Mouse (Mus musculus): ENCODE results near the gene Rcan2. TPM values are rescaled to one million over a fixed set of nuclear protein-coding genes. Genes with fewer than 3 reads are reported as not detected.

Rcan2 gene
- total RNA-seq, 4 experiments from 2014 or later = 7.2 to 8.7 (median 7.9) TPM

- DNase-seq = no peak
Observed at GRCm38 (mm10) chr17:43917143-43917542, 116.0 kb downstream of the Rcan2 start.

DNA sequence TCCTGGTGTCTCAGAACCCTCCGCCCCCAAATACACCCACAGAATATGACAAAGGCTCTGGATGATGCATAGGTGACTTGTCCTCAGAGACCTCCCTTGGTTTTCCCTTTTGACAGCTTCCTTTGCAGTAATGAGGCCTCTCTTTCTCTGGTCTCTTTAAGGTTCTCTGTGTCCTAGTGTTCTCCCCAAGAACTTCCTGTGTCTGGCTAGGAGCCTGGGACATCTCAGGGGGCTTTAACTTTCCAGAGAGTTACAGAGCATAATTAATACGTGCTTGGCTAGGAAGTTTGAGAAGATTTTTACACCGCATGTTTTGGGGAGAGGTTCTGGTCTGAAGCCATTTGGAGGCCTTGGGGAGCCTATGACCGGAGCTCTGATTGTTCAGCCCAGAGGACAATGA is 128.7 kb downstream of the Rcan2 start:
- no peak for DNase-seq

GRCm38 (mm10) chr17:43931731-43932130 is 130.6 kb downstream of the Rcan2 start:
- DNase-seq = no peak

GRCm38 (mm10) chr17:43934056-43934455 is 132.9 kb downstream of the Rcan2 start:
- no peak for DNase-seq

- no peak for DNase-seq
Observed at GRCm38 (mm10) chr17:43952219-43952618, 151.1 kb downstream of the Rcan2 start.

- no peak for DNase-seq
Observed at GRCm38 (mm10) chr17:43952661-43953534, 151.7 kb downstream of the Rcan2 start.

- DNase-seq = no peak
Observed at GRCm38 (mm10) chr17:43953535-43953918, 152.4 kb downstream of the Rcan2 start.

- DNase-seq = no peak
Observed at GRCm38 (mm10) chr17:43959797-43960196, 158.6 kb downstream of the Rcan2 start.

DNA sequence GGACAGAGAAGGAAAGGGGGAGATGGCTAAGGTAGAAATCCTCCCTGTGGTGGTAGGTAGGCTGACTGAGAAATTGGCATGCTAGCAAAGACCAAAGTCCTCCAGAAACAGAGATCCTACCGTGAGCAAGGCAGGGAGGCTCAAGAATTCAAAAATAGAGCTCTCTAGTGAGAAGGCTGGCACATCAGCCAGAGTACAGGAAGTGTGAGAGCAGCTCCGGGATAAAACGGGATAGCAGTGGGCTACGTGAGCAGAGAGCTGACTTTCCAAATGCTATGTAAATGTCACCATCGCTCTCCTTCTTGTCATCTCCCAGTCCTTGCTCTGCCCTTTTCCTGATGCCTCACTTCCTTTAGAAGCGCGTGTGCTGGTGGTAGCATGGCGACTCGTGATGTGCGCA is 168.8 kb downstream of the Rcan2 start:
- DNase-seq = no peak

GRCm38 (mm10) chr17:43977572-43977971 is 176.4 kb downstream of the Rcan2 start:
- no peak for DNase-seq

- DNase-seq = no peak
Observed at GRCm38 (mm10) chr17:43979925-43980324, 178.8 kb downstream of the Rcan2 start.

GRCm38 (mm10) chr17:43982505-43982904 is 181.4 kb downstream of the Rcan2 start:
- no peak for DNase-seq

GRCm38 (mm10) chr17:43989334-43989945 is 188.3 kb downstream of the Rcan2 start:
- no peak for DNase-seq

- no peak for DNase-seq
Observed at GRCm38 (mm10) chr17:43990957-43991383, 189.8 kb downstream of the Rcan2 start.

DNA sequence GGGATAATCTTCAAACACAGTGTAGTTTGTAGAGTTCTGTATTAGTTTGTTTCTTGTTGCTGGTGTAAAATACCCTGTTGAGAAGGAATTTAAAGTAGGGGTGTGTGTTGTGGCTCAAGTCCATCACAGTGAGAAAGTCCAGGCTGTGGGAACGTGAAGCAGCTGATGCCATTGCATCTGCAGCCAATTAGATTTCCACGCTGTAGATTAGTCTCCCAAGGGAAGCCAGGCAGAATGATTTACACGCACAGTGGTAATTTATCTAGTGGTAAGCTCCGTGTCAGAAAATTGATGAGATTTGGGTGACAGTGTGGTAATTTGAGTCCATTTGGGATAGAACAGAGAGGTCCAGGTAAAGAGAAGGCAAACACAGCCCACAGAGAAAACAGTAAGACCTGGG is 192.9 kb downstream of the Rcan2 start:
- no peak for DNase-seq

- DNase-seq = no peak
Observed at GRCm38 (mm10) chr17:43997514-43997913, 196.4 kb downstream of the Rcan2 start.

DNA sequence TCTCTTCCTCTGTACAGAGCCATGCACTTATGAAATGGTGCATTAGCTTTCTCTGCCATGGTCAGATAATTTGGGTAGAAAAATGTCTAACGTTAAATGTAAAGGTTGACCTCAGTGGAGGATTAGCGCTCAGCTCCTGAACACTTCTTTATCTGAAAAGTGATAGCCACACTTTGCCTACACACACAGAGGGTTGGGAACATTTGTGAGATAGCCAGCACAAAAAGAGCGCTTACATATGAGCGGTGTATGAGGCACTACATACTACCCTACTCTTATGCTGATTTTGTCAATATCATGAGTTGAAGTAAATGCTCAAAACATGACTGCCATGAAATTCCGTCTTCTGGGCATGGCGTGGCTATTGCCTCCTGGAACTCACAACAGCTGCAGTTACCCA is 196.9 kb downstream of the Rcan2 start:
- DNase-seq = no peak

DNA sequence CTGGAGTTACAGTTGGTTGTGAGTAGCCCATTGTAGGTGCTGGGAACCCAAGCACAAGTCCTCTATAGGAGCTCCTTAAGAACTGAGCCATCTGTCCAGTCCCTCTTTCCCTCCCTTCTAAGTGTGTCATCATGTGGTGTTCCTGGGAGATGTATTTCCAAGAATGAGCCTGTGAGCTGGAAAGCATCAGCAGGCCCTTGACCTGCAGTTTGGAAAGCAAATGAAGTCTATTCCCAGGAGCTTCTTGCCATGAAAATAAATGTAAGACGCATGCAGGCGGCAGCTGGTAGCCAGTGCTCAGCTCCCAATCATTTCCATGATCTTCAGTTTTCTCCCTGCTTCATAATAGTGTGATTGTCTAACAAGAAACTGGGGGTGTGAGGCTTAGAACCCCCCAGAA is 203.2 kb downstream of the Rcan2 start:
- DNase-seq = no peak

- no peak for DNase-seq
Observed at GRCm38 (mm10) chr17:44007411-44007810, 206.3 kb downstream of the Rcan2 start.

DNA sequence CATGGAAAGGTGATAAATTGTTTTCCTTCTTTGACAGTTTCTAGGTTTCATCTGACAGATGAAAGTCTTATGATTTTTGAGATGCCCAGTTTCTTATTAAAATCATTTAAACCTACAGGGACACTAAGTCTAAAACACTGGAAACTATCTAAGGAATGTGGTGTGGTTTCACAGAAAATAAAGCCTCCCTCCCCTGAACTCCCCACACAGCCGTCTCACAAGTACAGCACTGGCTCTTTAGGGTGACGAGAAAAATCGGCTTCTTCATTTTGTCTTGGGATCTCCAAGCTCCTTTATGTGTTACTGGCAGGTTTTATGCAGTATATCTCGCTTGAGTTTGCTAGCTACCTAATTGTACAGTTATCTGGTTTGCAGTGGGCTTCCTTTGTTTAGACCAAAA is 210.8 kb downstream of the Rcan2 start:
- DNase-seq = no peak

DNA sequence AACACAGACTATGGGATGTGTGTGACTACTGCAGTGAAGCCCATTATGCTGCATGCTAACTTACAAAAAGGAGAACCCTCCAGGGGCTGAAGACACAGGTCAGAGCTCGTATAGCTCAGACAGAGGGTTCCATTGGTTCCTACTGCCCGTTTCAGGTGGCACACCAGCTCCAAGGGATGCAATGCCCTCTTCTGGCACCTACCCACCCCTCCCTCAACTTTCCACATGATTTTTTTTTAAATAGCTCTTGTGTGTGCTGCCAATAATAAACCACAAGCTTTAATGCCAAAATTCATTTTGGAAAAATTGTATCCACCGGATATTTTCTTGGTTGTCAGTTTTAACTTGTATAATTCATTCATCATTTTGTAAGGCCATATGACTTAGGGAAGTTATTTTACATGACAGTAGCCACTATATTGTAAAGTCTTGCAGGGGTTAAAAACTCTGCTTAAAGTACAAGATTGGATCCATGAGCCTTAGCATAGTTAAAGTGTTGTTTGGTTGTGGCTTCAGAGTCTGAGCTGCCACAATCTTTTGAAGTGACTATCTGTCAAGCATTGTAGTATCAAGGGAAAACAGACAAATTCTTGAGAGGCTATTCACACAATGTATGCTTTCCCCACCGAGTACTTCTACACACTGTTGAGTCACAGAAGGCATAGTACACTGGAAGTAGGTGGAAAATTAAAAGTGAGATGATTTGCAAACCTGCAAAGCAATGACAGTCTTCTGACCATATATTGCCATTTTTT is 212.8 kb downstream of the Rcan2 start:
- DNase-seq = no peak

DNA sequence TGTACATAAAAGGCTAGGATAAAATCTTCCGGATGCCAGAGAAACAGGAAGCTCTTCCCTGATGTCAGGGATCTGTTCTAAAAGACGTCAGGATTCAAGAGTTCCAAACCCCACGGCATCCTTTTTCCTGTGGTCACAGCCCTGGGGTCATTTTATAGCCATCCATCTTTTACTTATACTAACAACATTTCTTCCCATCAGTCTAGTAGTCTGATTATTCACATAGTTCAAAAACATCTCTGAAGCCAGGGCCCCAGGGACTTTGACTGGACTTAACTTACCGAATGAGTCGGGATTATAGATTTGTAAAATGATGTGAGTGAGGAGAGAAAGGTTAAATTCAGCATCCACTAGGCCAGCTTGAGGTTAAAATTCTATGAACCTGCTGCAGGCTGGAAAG is 215.2 kb downstream of the Rcan2 start:
- no peak for DNase-seq

DNA sequence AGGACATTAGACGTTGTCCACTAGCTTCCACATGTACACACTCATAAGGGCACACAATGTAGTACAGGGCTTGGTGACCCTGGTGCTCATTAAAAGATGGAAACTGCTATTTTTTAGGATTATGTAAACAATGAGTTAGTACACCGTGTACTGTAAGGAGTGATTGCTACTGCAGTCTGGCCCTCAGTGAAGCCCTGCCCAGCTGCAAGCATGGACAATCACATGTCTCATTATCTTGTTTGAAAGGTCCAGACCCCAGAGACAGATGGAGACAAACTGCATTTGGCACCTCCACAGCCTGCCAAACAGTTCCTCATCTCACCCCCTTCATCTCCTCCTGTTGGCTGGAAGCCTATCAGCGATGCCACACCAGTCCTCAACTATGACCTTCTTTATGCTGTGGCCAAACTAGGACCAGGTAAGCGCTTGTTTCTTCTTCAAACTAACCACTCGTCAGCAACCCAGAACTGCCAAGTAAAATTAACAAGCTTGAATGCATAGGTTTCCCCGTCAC is 219.6 kb downstream of the Rcan2 start:
- DNase-seq = no peak

All from adrenal gland, adult 8-10 months (tissue).